Mouse (Mus musculus) heart, embryonic 14.5 days (tissue): ENCODE results near the gene Gm5089. TPM values are rescaled to one million over a fixed set of nuclear protein-coding genes. Genes with fewer than 3 reads are reported as not detected.

Experiments used
- ATAC-seq: fragments of 200-750 bp; cut with Nextera tagmentation; 2 replicates; pipeline ENCODE4 v1.8.0; 2017; ENCODE audit warnings: low read depth, moderate TSS enrichment; ENCODE audit not compliant: insufficient number of reproducible peaks, insufficient read depth, low FRiP score
- H3K27ac ChIP-seq, 2 experiments: fragments of 200-500 bp in 1 of 2; fragments of 300-500 bp in 1 of 2; sonication (generic) in 1 of 2; replicated peaks in 1 of 2; 2 replicates each; pipeline ENCODE4 v1.5.1; 2012 to 2014; ENCODE audit warnings: low read depth in 2 of 2, low read length in 2 of 2, control low read depth in 1 of 2, mild to moderate bottlenecking in 1 of 2, mixed read lengths in 1 of 2; ENCODE audit not compliant: control insufficient read depth in 1 of 2, insufficient read depth in 1 of 2
- H3K27me3 ChIP-seq: fragments of 300-500 bp; sonication (generic); 2 replicates; pipeline ENCODE4 v1.6.1; 2014; ENCODE audit warnings: mild to moderate bottlenecking, low read length, control low read depth; ENCODE audit not compliant: control insufficient read depth, insufficient read depth
- H3K36me3 ChIP-seq: fragments of 300-500 bp; sonication (generic); 2 replicates; pipeline ENCODE4 v1.6.1; 2014; ENCODE audit warnings: mild to moderate bottlenecking, control low read depth, low read length, mixed read lengths; ENCODE audit not compliant: control insufficient read depth, insufficient read depth
- H3K4me1 ChIP-seq, 2 experiments: fragments of 200-500 bp in 1 of 2; fragments of 300-500 bp in 1 of 2; sonication (generic) in 1 of 2; 2 replicates each; pipeline ENCODE4 v1.6.1; 2012 to 2014; ENCODE audit warnings: low read length in 2 of 2, control low read depth in 1 of 2, mixed read lengths in 1 of 2; ENCODE audit not compliant: control insufficient read depth in 2 of 2, insufficient read depth in 2 of 2
- H3K4me2 ChIP-seq: fragments of 300-500 bp; sonication (generic); 2 replicates; pipeline ENCODE4 v1.6.1; 2014; ENCODE audit warnings: mild to moderate bottlenecking, low read length
- H3K4me3 ChIP-seq, 2 experiments: fragments of 200-500 bp in 1 of 2; fragments of 300-500 bp in 1 of 2; sonication (generic) in 1 of 2; 2 replicates each; pipeline ENCODE4 v1.5.1; 2012 to 2014; ENCODE audit warnings: low read length in 2 of 2, mild to moderate bottlenecking in 2 of 2, control low read depth in 1 of 2, low read depth in 1 of 2, moderate library complexity in 1 of 2; ENCODE audit not compliant: control insufficient read depth in 1 of 2, insufficient read depth in 1 of 2
- H3K9ac ChIP-seq: fragments of 300-500 bp; sonication (generic); 2 replicates; pipeline ENCODE4 v1.6.1; 2014; ENCODE audit warnings: mild to moderate bottlenecking, low read length
- H3K9me3 ChIP-seq: fragments of 300-500 bp; sonication (generic); 2 replicates; pipeline ENCODE4 v1.6.1; 2016; ENCODE audit warnings: low read length, control low read depth; ENCODE audit not compliant: control insufficient read depth
- WGBS: fragments of 180-500 bp; shearing (Covaris S2); extraction: QIAGEN DNeasy Blood & Tissue Kit; methylation state at CpG from one replicate; pipeline ENCODE4 v1.1.7; 2014; 5-methylcytosine and 5-hydroxymethylcytosine counted together
- polyA plus RNA-seq: library from polyadenylated mRNA; unstranded; fragments of >200 nt; fragmentation: Nextera tagmentation; extraction: Ambion mirVana; gene quantifications from 2 replicates; pipeline ENCODE4 v1.2.1, GENCODE M21; 2014

Gm5089 gene
- polyA plus RNA-seq, 1 experiment from 2014 or later, result not detected

GRCm38 (mm10) chr14:122472647-122473046, 21.7 kb upstream of the Gm5089 start:
- peaks cover 97% of the 10 kb centered on the region for H3K27me3 ChIP-seq
- 2% methylated on average over 5 of the region's 5 CpGs for WGBS
- no peak overlapping the region for H3K27ac ChIP-seq

GRCm38 (mm10) chr14:122472161-122472560, 21.2 kb upstream of the Gm5089 start:
- Histone ChIP-seq H3K9me3 (no peaks in the 10 kb centered on the region), H3K4me1 (peaks cover 6 to 18% of the 10 kb centered on the region in 2 experiments; a peak in 3 of 4 replicates), H3K9ac (no peak overlapping the region), H3K27me3 (peaks cover 97% of the 10 kb centered on the region), H3K4me3 (no peak overlapping the region), H3K4me2 (no peak overlapping the region), H3K27ac (no peak overlapping the region), H3K36me3 (no peaks in the 10 kb centered on the region)
- WGBS, result 2% methylated on average over 13 of the region's 13 CpGs
- no peak for ATAC-seq

More at GRCm38 (mm10) chr14:122472647-122473046, 21.7 kb upstream of the Gm5089 start:
- Histone ChIP-seq H3K4me2 (no peak overlapping the region), H3K4me3 (no peak overlapping the region), H3K36me3 (no peaks in the 10 kb centered on the region), H3K9ac (no peak overlapping the region), H3K9me3 (no peaks in the 10 kb centered on the region), H3K4me1 (peaks cover 6 to 18% of the 10 kb centered on the region in 2 experiments; a peak in 3 of 4 replicates)
- no peak for ATAC-seq

GRCm38 (mm10) chr14:122471449-122472085, 20.7 kb upstream of the Gm5089 start:
- H3K36me3 ChIP-seq, result no peaks in the 10 kb centered on the region
- H3K4me3 ChIP-seq, result no peak overlapping the region
- H3K27ac ChIP-seq, result no peak overlapping the region
- H3K4me2 ChIP-seq, result no peak overlapping the region
- no peak overlapping the region for H3K9ac ChIP-seq
- peaks cover 6 to 18% of the 10 kb centered on the region in 2 experiments; a peak in 3 of 4 replicates for H3K4me1 ChIP-seq
- H3K27me3 ChIP-seq, result peaks cover 98% of the 10 kb centered on the region
- WGBS, result 9% methylated on average over 31 of the region's 31 CpGs
- ATAC-seq, result no peak
- no peaks in the 10 kb centered on the region for H3K9me3 ChIP-seq

GRCm38 (mm10) chr14:122468971-122469755, 18.2 kb upstream of the Gm5089 start:
- H3K4me2 ChIP-seq, result no peak overlapping the region
- H3K9me3 ChIP-seq, result no peaks in the 10 kb centered on the region
- H3K4me1 ChIP-seq, result peaks cover 4 to 15% of the 10 kb centered on the region in 2 experiments; a peak in 3 of 4 replicates
- no peak overlapping the region for H3K4me3 ChIP-seq
- H3K9ac ChIP-seq, result no peak overlapping the region
- 3% methylated on average over 28 of the region's 28 CpGs for WGBS
- no peaks in the 10 kb centered on the region for H3K36me3 ChIP-seq
- ATAC-seq, result no peak
- peaks cover 97% of the 10 kb centered on the region for H3K27me3 ChIP-seq
- no peak overlapping the region for H3K27ac ChIP-seq

DNA sequence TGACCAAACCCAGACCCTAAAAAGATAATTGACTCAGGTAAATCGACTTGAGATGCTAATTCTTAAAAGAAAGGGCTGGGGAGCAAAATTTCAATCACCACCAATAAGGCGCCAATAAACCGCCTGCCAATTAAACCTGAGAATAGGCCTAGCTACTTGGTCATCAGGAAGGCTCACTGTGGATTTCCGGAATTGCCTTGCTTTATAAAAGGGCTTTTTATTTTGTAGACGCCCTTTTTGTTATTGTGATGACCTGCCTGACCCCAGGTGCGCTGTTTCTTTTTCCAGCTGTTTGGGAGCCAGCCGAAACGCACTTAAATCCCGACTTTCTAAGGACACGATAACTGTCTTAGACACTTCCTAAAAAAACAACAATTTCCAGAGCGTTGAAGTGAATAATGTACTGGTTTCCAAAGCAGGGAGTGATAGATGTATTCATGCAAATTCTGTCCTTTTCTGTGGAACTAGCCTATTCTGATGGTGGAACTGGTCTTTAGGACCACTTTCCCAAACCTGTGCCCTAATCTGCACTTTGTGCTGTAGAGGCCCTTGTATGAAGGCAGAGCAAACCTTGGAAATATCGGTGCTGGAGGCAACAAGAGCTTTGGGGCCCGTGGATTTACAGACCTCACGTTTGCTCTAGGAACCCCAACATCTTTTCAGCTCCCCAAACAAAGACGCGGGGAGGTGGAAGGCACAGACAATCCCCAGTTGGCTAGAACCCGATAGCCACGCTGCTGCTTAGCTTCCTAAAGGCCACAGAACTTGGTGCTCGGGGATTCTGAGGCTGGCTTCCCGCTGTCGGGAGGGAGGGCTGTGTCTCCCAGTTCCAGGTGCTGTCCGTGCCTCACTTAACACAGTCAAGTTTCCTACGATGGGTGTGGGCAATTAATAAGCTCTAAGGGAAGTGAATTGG, 17.3 kb upstream of the Gm5089 start:
- peaks cover 97% of the 10 kb centered on the region for H3K27me3 ChIP-seq
- WGBS, result 12% methylated on average over 23 of the region's 23 CpGs
- no peak overlapping the region for H3K27ac ChIP-seq
- no peaks in the 10 kb centered on the region for H3K9me3 ChIP-seq
- no peak overlapping the region for H3K4me2 ChIP-seq
- ATAC-seq, result no peak
- no peak overlapping the region for H3K9ac ChIP-seq
- no peak overlapping the region for H3K4me3 ChIP-seq
- no peaks in the 10 kb centered on the region for H3K36me3 ChIP-seq
- peaks cover 4 to 22% of the 10 kb centered on the region in 2 experiments; a peak in 3 of 4 replicates for H3K4me1 ChIP-seq

DNA sequence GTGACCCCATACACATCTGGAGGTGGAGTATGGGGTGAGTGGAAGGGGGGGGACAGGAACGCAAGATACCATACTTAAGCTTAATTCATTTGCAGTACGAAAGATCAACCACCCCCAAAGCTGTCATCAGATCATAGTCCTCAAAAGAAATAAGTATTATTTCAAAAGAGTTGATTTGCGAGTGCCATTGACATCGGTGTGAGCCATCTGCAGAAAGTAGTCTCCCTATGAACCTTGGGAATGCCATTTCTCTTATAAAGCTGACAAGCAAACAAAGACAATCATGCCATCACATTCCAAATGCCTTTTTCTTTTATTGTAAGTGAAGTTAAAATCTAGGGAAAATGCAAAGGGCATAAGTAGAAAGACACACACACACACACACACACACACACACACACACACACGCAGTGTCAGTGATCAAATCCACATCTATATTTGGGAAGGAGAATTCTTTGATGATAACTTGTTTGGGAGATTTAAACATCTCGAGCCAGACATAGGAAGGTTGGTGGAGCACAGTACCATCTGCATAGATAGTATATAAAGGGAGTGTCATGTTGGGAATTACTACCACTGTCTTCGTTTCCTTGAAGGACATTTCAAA, 15.9 kb upstream of the Gm5089 start:
- Histone ChIP-seq H3K4me2 (no peak overlapping the region), H3K9ac (no peak overlapping the region), H3K27me3 (peaks cover 97% of the 10 kb centered on the region), H3K4me3 (no peak overlapping the region), H3K36me3 (no peaks in the 10 kb centered on the region), H3K9me3 (no peaks in the 10 kb centered on the region), H3K27ac (no peak overlapping the region), H3K4me1 (peaks cover 4 to 22% of the 10 kb centered on the region in 2 experiments; a peak in 3 of 4 replicates)
- ATAC-seq, result no peak
- 68% methylated on average over 7 of the region's 7 CpGs for WGBS
